Mouse (Mus musculus) neural tube, embryonic 10.5 days (tissue): ENCODE results near the gene Cep55.
A peak's percentile ranks its signal among the peaks of the same experiment; 100 is the strongest.

Experiments
- DNase-seq: peaks from one replicate; pipeline ENCODE4 v3.0.0-alpha.2; 2017; ENCODE audit warnings: low spot score; ENCODE audit errors: extremely low spot score

Gene Cep55

DNA sequence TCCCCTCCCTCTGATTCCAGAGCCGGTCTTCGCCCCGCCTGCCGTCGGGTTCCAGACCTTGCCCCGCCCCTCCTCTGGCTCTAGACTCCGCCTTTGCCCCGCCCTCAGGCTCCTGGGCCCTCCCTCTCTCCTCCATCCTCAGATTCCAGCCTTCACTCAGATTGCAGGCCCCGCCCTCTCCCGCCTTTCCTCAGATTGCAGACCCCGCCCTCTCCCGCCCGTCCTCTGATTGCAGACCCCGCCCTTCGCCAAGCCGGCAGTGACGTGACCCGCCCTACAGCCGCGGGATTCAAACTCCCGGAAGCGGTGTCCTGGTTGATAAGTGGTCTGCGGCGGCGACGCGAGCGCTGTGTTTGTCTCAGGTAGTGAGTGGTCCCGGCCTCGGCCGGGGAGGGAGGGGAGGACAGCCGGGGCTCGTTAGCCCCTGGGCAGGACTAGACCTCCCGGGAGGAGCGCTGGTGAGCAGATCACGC, at the start of gene Cep55:
Gene Cep55, plus strand, starts transcription at position 292 of the 473 bp plus-strand sequence.
- DNase-seq = peak; percentile 99

DNA sequence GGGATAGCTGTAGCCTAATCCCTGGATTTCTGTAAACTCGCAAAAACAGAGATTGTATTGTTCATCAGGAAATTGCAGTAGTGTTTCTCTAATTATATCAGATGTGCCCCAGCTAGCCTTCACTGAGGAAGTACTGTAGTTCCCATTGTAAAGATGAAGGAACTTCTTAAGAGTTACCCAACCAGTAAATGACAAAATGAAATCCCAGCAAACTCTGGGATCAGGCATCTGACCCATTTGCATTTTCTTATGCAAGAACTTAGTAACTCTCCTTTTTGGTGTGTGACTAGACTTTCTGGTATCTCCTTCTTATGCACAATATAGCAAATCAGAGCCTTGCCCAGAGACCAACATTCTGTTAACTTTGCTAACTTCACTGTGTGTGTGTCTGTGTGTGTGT, 43.4 kb upstream of the Cep55 start:
- DNase-seq = no peak

DNA sequence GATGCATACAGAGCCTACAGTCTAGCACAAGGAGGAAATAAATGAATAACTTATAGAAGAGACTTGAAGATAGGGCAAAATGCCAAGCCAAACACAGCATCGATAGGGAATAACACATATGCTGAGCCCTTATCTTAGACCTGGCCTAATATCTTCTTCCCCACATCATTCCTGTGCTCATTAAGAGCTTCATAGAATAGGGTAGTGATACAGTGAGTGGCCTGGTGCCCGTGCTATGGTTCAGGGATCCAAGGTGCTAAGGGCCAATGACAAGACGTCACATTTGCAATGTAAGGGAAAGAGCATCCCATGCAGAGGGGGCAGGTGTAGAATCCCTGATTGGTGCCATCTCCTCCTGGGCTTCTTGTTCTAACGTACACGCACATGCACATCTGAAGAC, 40.4 kb upstream of the Cep55 start:
- no peak for DNase-seq

DNA sequence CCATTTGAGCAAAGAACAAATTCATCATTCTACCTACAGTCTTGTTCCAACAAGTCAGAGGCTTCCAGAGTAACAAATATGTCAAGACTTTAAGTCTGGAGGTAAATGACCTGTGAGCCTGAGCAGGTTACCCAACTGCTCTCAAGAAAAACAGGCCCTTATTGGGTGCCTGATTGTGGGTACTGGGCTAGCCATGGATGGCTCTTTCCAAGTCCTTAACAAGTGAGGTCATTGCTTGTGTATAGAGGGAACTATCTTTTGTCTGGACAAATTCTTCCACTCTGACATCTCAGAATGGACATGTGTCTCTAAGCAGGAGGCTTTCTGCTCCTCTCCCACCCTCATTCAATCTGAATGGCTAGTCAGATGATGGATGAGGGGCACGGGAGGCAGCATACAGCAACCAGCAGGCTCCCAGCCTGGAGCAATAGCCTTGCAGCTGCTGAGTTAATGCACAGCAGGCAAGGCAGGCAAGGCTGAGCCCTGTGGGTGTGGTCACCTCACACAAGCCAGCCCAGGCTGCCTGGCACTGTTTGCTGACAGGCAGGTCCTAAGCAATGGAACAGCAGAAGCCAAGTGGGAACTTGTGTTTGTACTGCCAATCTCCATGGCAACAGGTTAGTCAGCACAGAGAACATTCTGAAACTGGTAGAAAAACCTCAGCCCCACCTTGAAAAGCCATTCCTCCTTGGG, 39.5 kb upstream of the Cep55 start:
- DNase-seq = peak; percentile 55

DNA sequence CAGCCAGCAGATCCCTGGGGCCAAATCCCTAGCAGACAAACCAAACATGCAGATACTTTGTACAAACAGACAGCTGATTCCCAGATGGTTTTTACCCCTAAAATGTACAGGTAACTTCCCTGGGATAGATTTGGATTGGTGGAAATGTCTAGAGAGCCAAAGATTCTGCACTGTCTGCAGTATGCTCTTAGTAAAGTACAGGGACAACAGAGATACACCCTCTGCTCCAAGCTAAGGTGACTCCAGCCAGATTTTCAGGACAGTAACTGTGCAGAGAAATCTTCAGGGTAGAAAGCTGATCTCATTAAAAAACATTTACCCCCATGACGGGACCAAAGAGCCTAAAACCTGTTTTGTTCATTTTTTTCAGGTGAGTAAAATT, 38.9 kb upstream of the Cep55 start:
- DNase-seq = no peak

DNA sequence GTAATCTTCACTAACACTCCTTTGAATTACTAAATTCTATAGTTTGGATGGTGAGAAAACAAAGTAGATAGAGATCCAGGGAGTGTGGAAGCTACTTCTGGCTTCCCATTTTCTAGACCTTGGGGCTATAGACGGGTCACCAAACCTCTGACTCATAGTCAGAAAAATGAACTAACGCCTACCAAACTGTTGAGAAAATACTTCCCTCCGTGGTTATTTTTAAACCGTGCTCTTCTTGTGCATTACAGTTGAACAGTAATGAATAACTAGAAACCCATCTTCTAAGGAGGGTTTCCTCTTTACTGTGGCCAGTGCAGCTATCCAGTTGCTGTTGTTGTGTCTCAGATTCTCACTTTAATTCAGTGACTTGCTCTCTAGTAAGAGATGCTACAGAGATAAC, 32.1 kb upstream of the Cep55 start:
- no peak for DNase-seq

DNA sequence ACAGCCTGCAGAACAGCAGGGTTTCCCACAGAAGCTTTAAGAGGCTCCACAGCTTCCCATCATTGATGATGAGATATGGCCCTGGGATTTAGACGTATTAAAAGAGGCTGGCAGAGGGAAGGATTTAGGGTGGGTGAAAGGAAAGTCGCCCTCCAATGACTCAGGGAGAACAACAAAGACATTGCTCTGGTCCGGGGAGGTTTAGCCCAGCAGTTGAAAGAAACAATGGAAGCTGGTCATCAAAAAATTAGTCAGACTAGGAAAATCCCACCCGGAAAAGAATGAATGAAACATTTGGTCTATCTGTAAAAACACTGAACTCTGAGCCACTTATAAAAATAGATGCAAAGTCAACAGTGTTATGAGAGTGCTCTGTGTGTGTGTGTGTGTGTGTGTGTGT, 31.2 kb upstream of the Cep55 start:
- DNase-seq = no peak

DNA sequence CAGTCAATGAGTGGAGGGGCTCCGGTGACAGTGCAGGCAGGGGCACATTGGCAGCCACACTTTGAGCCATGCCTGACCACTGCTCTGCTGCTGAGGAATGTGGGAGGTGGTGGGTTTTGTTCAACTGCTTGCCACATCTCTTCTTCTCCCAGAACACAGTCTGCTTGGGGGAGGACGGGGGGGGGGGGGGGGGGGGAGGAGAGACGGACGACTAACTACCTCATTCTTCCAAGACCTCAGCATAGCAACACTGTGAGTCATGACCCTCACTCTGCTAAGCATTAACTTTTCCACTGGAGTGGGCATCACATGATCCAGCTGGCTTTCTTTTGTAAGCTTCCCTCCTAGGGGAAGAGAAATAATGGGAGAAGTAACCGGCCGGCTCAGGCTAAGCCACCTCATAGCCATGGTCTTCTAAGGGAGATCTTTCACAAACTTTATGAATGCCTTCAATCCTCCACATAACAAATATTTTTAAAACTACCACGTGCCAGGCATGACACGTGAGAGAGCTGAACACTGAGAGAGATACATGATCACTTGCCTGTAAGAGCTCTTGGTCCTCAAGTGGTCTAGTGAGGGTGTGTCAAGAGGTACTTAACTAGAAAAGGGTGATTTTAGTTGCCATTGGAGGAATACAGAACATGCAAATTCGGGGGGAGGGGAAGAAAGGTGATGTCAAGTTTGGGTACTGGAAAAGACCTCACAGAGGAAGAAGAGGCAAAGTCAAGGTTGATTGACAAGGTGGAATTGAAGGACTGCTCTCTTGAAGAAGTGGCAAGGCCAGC, 29.4 kb upstream of the Cep55 start:
- DNase-seq = no peak

DNA sequence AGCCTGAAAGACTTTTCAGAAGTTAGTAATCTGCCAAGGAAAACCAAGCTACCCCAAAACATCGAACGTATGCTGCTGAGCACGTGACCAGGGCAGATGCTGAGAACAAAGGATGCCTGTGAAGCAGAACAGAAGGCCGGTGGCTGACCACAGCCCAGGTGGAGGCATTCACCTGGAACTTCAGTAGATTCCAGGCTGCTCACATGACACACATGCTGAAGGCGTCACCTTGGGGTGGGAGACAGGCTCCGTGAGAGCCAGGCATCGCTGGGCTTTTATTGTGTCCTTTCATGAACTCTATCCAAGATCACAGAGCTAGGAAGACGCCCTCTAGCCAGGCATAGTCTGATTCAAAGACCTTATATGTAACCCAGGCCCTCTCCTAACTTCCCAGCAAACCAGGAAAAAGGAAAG, 28.6 kb upstream of the Cep55 start:
- no peak for DNase-seq

DNA sequence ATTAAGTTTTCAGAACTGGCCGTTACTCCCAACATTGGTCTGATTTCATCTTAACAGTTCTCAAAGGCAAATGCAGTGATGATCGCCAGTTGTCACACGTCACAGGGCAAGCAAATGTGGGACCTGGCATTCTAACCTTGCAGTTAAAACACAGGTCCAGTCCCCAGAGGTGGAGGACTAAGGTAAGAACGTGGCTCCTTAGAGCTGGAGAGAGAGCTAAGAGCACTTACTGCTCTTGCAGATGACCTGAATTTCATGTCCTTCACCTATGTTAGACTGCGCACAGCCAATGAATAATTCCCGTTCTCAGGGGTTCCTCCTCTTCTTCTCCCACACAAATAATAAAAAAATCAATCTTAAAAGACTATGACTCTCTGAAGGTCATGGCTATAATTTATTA, 27.4 kb upstream of the Cep55 start:
- no peak for DNase-seq

DNA sequence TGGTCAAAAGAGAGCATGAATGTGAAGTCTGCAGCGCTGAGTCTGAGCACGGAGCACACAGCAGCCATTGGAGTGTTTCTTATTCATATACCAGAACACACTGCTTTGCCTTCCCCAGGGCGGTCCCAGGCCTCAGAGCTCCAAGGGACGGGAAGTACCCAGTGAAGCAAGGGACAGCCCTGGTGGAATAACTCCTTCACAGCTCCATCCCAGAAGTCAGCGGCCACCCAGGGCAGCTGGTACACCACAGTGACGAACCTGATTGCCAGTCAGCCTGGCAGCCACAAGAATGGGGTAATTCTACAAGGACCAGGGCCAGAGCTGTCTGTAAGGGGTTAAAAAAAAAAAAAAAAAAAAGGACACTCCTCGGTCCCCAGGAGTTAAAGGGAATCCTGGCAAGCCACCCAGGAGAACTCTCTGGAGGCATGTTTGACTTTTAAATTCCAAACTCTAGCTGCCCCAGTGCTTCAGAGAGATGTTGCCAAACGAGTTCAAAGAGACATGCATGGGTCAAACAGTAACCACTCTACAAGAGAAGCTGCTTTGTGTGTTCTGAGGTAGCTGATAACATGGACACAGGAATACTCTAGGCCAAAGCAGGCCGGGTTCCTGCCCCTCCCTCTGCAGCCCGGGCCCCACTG, 26.8 kb upstream of the Cep55 start:
- no peak for DNase-seq

DNA sequence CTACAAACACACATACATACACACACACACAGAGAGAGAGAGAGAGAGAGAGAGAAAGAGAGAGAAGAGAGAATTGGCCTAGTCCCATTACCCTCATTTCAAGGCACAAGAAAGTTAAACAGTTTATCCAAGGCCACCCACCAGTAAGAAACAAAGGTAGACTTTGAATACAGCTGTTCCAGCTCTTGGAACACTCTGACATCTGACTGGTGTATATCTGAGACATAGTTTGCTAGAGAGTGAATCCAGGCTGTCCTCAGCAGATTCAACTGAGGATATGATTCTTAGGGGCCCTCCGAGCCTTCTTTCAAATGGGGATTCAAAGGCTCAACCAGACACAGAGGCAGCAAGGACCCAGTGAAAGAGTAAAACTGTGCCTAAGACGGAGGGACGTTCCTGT, 25.5 kb upstream of the Cep55 start:
- DNase-seq = no peak

DNA sequence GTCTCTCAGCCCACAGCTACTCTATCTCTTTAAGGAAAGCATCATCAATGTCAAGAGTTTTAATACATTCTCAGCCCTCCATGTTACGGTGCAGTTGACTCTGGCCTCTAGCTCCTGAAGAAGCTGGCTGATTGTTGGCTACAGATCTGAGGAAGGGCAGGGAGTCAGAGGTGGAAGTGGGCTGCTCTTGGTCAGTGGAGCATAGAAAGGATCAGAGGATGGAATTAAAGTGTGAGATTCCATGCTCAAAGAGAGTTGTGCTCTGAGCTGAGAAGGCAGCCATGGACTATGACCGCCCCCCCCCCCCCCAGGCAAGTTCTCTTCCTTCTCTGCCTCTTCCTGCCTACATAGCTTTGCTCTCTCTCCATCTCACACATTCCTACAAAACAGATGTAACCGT, 24.9 kb upstream of the Cep55 start:
- DNase-seq = no peak

DNA sequence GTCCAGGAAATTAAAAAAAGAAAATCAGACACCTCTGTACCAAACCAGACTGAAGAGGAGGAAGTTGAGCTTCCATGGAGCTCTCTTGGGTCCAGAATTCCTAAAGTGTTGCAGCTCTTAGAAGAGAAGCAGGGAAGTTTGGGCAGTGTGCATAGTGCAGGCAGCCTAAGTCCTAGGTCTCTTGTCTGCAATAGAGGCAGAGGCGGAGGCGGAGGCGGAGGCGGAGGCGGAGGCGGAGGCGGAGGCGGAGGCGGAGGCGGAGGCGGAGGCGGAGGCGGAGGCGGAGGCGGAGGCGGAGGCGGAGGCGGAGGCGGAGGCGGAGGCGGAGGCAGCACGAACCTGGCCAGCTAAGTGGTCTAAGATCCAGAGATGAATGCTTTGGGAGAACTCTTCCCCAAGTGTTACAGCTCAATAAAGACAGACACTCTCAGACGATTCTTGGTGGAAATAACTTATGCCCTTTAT, 24.1 kb upstream of the Cep55 start:
- no peak for DNase-seq

DNA sequence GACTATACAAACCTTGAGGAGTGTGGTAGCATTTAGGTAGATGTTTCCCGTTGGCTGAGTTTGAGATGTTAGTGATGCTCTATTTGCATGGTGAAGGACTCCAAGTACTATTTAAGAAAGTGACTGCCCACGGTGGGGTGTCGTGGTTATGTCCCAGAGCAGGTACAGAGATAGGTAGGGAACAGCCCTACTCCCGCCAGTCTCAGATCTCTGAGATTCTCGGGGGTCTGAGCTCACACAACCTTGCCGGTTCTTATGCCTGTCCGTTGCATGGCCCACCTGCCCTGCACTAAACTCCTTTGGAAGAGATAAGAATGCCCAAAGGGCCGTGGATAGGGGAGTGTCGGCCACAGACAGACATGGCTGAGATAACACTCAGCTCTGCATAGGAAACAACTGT, 23.7 kb upstream of the Cep55 start:
- no peak for DNase-seq

DNA sequence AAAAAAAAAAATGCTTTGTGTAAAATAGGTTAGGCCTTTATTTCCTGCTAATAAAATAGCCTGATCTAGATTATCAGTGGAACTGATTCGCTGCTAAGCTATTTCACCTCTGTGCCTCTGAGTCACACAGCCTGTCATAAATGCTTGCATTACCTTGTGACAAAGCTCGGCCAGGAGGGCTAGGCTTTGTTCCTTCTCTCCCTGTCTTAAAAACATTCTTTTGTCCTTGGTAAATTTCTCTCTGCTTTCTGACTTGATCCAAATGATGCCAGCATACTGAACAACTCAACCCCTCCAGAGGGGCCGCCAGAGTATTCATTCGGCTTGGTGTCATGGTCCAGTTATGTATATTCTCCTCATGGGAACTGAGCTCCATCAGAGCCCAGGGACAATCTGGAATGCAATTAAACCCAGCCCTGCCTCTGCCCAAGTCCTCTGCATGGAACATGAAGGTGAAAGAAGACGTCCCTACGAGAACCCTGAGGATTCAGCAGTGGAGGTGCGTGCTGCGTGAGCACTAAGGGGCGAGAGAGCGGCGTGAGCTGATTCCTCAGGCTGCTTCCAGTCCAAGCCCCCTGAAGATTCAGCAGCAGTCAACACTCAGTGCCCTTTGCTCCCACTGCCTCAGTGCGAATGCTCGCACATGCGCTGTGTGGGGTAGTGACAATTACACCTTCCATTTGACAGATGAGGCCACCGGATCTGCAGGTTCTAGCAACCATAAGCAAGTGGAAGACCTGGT, 21.6 kb upstream of the Cep55 start:
- DNase-seq = no peak

DNA sequence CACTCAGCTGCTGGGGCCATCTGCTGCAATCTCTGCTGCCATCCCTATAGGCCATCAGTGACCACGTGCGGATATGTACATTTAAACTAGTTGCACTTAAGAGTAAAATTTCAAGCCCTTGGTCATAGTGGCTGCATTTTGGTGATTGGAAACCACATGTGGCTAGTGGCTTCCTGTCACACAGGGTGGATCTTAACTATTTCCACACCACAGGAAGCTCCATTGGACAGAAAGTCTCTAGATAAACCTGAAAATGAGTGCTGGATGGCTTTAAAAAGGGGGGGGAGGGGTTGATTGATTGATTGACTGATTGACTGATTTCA, 21.1 kb upstream of the Cep55 start:
- no peak for DNase-seq

DNA sequence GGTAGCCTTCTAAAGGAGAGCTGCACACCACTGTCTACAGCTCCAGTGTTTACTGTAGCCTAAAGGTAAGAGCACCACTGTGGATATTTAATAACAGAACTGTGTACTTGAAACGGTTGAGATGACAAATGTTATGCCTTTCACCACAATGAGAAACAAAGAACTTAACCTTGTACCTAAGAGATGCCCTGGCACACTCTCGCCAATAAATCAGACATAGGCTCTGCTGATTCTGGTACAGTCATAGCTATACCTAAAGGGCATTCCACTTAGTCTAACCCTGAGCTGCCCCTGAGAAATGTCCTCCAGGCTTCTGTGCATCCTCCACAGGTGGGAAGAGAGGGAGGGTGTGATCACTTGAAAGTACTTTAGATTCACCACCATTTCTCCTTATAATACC, 20.1 kb upstream of the Cep55 start:
- no peak for DNase-seq

DNA sequence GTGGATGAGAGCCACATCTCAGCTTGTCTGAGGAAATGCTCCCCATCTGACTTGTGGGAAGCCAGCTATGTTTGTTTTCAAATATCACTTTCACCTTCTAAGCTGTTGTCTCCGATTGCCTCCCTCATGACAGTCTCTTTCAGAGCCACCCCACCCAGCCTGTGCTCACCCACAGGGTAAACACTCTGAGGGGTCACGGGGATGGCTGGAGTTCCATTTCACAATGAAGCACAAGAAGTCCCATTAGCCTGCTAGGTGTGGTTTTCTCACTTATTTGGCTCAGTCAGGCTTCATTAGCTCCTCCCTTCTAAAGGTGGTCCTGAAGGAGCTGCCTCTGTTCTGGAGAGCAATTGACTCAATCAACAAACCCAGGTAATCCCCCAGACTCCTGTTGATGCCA, 19.0 kb upstream of the Cep55 start:
- no peak for DNase-seq

DNA sequence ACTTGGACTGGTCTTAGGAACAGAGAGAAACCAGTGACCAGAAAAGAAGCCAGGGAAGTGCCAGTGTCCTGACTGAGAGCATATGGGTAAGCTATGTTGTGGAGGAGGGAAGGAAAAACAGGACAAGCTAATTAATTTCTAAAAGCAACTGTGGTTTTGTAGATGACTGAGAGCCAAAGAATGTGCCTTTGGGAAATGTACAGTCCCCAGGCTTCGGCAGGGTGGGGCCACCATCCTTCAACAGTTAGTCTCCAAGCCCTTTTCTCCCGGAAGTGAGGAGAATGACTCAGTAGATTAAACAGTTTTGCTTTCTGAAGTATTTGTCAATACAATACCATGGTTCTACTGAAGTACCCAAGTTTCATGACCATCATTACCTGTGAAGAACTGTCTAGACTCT, 16.5 kb upstream of the Cep55 start:
- no peak for DNase-seq

DNA sequence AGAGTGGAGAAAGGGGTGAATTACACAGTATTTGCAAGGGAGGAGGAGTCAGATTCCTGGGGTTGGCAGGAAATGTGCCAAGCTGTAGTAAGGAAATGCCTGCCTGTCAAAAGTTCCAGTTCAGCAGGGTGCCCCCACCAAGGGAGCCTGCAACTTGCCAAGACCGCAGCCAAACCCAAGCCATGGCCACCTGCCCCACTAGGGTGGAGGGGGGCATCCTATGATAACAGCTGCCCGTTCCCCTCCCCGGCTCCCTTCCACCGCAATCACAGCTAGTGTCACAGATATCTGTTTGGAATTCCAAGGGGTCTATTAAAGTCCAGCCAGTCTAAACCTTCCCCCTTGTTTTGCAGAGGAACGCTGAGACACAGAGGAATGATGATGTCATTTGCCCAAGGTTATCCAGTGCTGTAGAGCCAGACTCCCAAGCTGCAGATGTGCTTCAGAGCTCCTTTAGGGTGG, 12.5 kb upstream of the Cep55 start:
- no peak for DNase-seq
